Mouse (Mus musculus) lung, postnatal 0 days (tissue): Measurements from ENCODE around the gene Cdcp1. TPM values are rescaled to one million over a fixed set of nuclear protein-coding genes. Genes with fewer than 3 reads are reported as not detected.

Source experiments
- ATAC-seq: fragments of 200-750 bp; cut with Nextera tagmentation; 2 replicates; pipeline ENCODE4 v1.8.0; 2017; ENCODE audit warnings: moderate library complexity
- DNase-seq: peaks from one replicate; pipeline ENCODE4 v3.0.0-alpha.2; 2016; ENCODE audit warnings: low spot score
- H3K27ac ChIP-seq: fragments of 300-500 bp; sonication (generic); 2 replicates; pipeline ENCODE4 v1.5.1; 2014; ENCODE audit warnings: antibody characterized with exemption, mild to moderate bottlenecking, low read length, mixed read lengths
- H3K27me3 ChIP-seq: fragments of 300-500 bp; sonication (generic); replicated peaks from 2 replicates; pipeline ENCODE4 v1.6.1; 2014; ENCODE audit warnings: low read length, mixed read lengths; ENCODE audit not compliant: insufficient read depth
- H3K36me3 ChIP-seq: fragments of 300-500 bp; sonication (generic); 2 replicates; pipeline ENCODE4 v1.6.1; 2014; ENCODE audit warnings: low read length, mixed read lengths; ENCODE audit not compliant: insufficient read depth
- H3K4me1 ChIP-seq: fragments of 300-500 bp; sonication (generic); 2 replicates; pipeline ENCODE4 v1.6.1; 2014; ENCODE audit warnings: antibody characterized with exemption, low read depth, low read length, mixed read lengths; ENCODE audit not compliant: insufficient read depth
- H3K4me2 ChIP-seq: fragments of 300-500 bp; sonication (generic); replicated peaks from 2 replicates; pipeline ENCODE4 v1.6.1; 2014; ENCODE audit warnings: low read depth, mild to moderate bottlenecking, low read length, moderate library complexity, mixed read lengths
- H3K4me3 ChIP-seq: fragments of 300-500 bp; sonication (generic); 2 replicates; pipeline ENCODE4 v1.5.1; 2014; ENCODE audit warnings: low read depth, low read length
- H3K9ac ChIP-seq: fragments of 300-500 bp; sonication (generic); replicated peaks from 2 replicates; pipeline ENCODE4 v1.6.1; 2014; ENCODE audit warnings: low read depth, mild to moderate bottlenecking
- H3K9me3 ChIP-seq: fragments of 300-500 bp; sonication (generic); 2 replicates; pipeline ENCODE4 v1.6.1; 2016; ENCODE audit warnings: low read length, mixed read lengths
- CTCF ChIP-seq: IDR thresholded peaks from 2 replicates; pipeline ENCODE4 v1.5.1; 2016; ENCODE audit warnings: antibody characterized with exemption, mild to moderate bottlenecking
- EP300 ChIP-seq: IDR thresholded peaks from 2 replicates; pipeline ENCODE4 v1.6.1; 2016; ENCODE audit warnings: antibody characterized with exemption, mild to moderate bottlenecking, control low read depth
- WGBS: fragments of 180-500 bp; shearing (Covaris S2); extraction: QIAGEN DNeasy Blood & Tissue Kit; methylation state at CpG from one replicate; pipeline ENCODE4 v1.1.7; 2014; 5-methylcytosine and 5-hydroxymethylcytosine counted together
- polyA plus RNA-seq: library from polyadenylated mRNA; unstranded; fragments of >200 nt; fragmentation: Nextera tagmentation; extraction: Ambion mirVana; gene quantifications from 2 replicates; pipeline ENCODE4 v1.2.1, GENCODE M21; 2015

Cdcp1 gene
- polyA plus RNA-seq, 1 experiment from 2014 or later = 9.8 TPM

GRCm38 (mm10) chr9:123224863-123225431 lies 9.1 kb upstream of the Cdcp1 start:
- no peaks in the 10 kb centered on the region for H3K9me3 ChIP-seq
- TF ChIP-seq CTCF (no peak), EP300 (no peak)
- no peak overlapping the region for H3K4me2 ChIP-seq
- WGBS = 43% methylated on average over 2 of the region's 2 CpGs
- no peak for DNase-seq
- H3K27ac ChIP-seq = no peak overlapping the region
- no peaks in the 10 kb centered on the region for H3K36me3 ChIP-seq
- H3K4me3 ChIP-seq = no peak overlapping the region
- ATAC-seq = peak; percentile 54
- no peak overlapping the region for H3K9ac ChIP-seq
- H3K4me1 ChIP-seq = no peaks in the 10 kb centered on the region
- H3K27me3 ChIP-seq = no peaks in the 10 kb centered on the region

DNA sequence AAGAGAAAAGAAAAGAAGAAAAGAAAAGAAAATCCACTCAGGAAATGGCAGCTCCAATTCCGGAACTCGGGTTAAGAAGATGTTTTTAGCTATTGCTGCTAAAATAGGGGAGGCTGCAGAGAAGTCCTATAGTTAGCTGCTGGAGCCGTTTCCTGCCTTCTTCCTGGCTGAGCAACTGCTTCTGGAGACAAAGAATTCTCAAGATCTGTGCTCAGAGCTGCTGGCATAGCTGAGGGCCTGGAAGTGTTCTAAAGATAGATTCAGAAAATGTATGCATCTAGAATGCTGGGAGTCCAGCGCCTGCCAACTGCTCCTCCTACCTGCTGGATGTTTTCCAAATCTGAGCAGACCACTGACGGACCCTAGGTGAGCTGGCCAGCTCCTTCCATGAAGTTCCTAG lies 4.0 kb upstream of the Cdcp1 start:
- TF ChIP-seq EP300 (no peak), CTCF (no peak)
- ATAC-seq = no peak

GRCm38 (mm10) chr9:123213371-123213770 lies 2.5 kb downstream of the Cdcp1 start:
- no peak overlapping the region for H3K27ac ChIP-seq
- no peak overlapping the region for H3K4me3 ChIP-seq
- H3K9me3 ChIP-seq = no peaks in the 10 kb centered on the region
- TF ChIP-seq CTCF = no peak
- no peak for TF ChIP-seq EP300
- H3K36me3 ChIP-seq = no peaks in the 10 kb centered on the region
- no peak overlapping the region for H3K9ac ChIP-seq
- H3K27me3 ChIP-seq = no peaks in the 10 kb centered on the region
- 53% methylated on average over 9 of the region's 9 CpGs for WGBS
- DNase-seq (no peak), ATAC-seq (no peak)
- H3K4me2 ChIP-seq = no peak overlapping the region
- H3K4me1 ChIP-seq = no peaks in the 10 kb centered on the region

More for the DNA sequence above, 4.0 kb upstream of the Cdcp1 start:
- no peaks in the 10 kb centered on the region for H3K36me3 ChIP-seq
- no peaks in the 10 kb centered on the region for H3K27me3 ChIP-seq
- no peak overlapping the region; the same call in 1 of the 2 replicates for H3K27ac ChIP-seq
- H3K4me2 ChIP-seq = no peak overlapping the region
- H3K4me3 ChIP-seq = no peak overlapping the region
- H3K9me3 ChIP-seq = no peaks in the 10 kb centered on the region
- 20% methylated on average over 5 of the region's 5 CpGs for WGBS
- no peaks in the 10 kb centered on the region for H3K4me1 ChIP-seq
- DNase-seq = peak; percentile 44
- H3K9ac ChIP-seq = no peak overlapping the region

- H3K4me3 ChIP-seq = no peak overlapping the region
- no peak overlapping the region for H3K27ac ChIP-seq
- no peaks in the 10 kb centered on the region for H3K27me3 ChIP-seq
- ATAC-seq (no peak), DNase-seq (no peak)
- H3K4me1 ChIP-seq = no peaks in the 10 kb centered on the region; the same call in 1 of the 2 replicates
- H3K4me2 ChIP-seq = no peak overlapping the region
- no peaks in the 10 kb centered on the region for H3K9me3 ChIP-seq
- H3K36me3 ChIP-seq = no peaks in the 10 kb centered on the region
- WGBS = 100% methylated on average over 1 of the region's 1 CpGs
- no peak for TF ChIP-seq CTCF
- no peak for TF ChIP-seq EP300
- no peak overlapping the region for H3K9ac ChIP-seq
These were observed 7.9 kb downstream of the Cdcp1 start for GRCm38 (mm10) chr9:123207895-123208294.

- peak; percentile 87 for ATAC-seq
- H3K27me3 ChIP-seq = no peaks in the 10 kb centered on the region
- no peaks in the 10 kb centered on the region; the same call in 1 of the 2 replicates for H3K4me1 ChIP-seq
- no peaks in the 10 kb centered on the region for H3K36me3 ChIP-seq
- no peaks in the 10 kb centered on the region for H3K9me3 ChIP-seq
- DNase-seq = peak; percentile 56
- no peak for TF ChIP-seq EP300
- no peak for TF ChIP-seq CTCF
- H3K27ac ChIP-seq = peak overlapping the region; percentile 23; the same call in 1 of the 2 replicates
- no peak overlapping the region for H3K4me3 ChIP-seq
- H3K4me2 ChIP-seq = no peak overlapping the region
- 50% methylated on average over 2 of the region's 2 CpGs for WGBS
- no peak overlapping the region for H3K9ac ChIP-seq
These were observed 8.9 kb downstream of the Cdcp1 start for GRCm38 (mm10) chr9:123206948-123207347.

GRCm38 (mm10) chr9:123206526-123206925 lies 9.3 kb downstream of the Cdcp1 start:
- ATAC-seq (peak; percentile 85), DNase-seq (peak; percentile 65)
- no peaks in the 10 kb centered on the region for H3K9me3 ChIP-seq
- H3K4me2 ChIP-seq = no peak overlapping the region
- no peaks in the 10 kb centered on the region; the same call in 1 of the 2 replicates for H3K4me1 ChIP-seq
- H3K27ac ChIP-seq = peak overlapping the region; percentile 23; the same call in 1 of the 2 replicates
- H3K36me3 ChIP-seq = no peaks in the 10 kb centered on the region
- no peak overlapping the region for H3K9ac ChIP-seq
- WGBS = 3% methylated on average over 2 of the region's 2 CpGs
- TF ChIP-seq CTCF (no peak), EP300 (no peak)
- no peaks in the 10 kb centered on the region for H3K27me3 ChIP-seq
- H3K4me3 ChIP-seq = no peak overlapping the region
